Mouse (Mus musculus): ENCODE measurements at regions not wholly inside any gene's neighbourhood (a gene's known extent, or its start where the extent isn't known, plus 50 kb on each side); places are given as distances from the start of the nearest gene placed in this dataset.

DNA sequence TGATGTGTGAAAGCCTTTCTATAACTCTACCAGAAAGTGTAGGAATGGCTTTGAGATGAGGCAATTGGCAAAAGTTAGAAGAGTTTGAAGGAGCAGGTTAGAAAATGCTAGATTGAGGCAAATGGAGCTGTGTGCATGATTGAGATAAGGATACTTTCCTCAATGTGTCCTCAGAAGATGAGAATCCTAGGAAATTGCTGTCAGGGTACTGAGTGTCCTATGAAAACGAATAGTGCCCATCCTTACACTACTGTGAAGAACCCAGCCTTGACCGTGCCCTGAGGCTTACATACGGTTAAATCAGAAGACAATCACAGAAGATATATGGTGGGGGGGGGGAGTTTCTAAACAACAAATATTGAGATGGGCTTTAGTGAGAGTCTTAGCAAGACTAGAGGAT lies 162.8 kb upstream of the Stt3b start:
- Histone ChIP-seq H3K4me2 (ENCODE audit: low read depth) (no peak overlapping the region), H3K79me2 (ENCODE audit: control insufficient read depth, insufficient read depth) (no peaks in the 10 kb centered on the region), H3K27me3 (ENCODE audit: control insufficient read depth, insufficient read depth, insufficient read length) (no peaks in the 10 kb centered on the region), H3ac (ENCODE audit: control insufficient read depth, insufficient read length) (no peak overlapping the region), H3K36me3 (ENCODE audit: control insufficient read depth, insufficient read depth) (no peaks in the 10 kb centered on the region), H3K4me3 (no peak overlapping the region)
- TF ChIP-seq TCF3 (IDR thresholded peaks at IDR 0.05; ENCODE audit: insufficient read length, low read depth) (no peak), E2F4 (IDR thresholded peaks at IDR 0.05; ENCODE audit: insufficient read depth) (no peak), REST (IDR thresholded peaks at IDR 0.05; ENCODE audit: insufficient read depth, insufficient read length) (no peak), TCF12 (IDR thresholded peaks at IDR 0.05; ENCODE audit: insufficient read depth, poor library complexity, severe bottlenecking) (no peak), POLR2A (IDR thresholded peaks at IDR 0.05; ENCODE audit: insufficient read length, low read depth) (no peak), CEBPB (IDR thresholded peaks at IDR 0.05; ENCODE audit: insufficient read depth, poor library complexity, severe bottlenecking) (no peak), MYOD1 (IDR thresholded peaks at IDR 0.05; ENCODE audit: control insufficient read depth in 1 of 3, insufficient read length in 2 of 3, low read depth in 2 of 3) (no peak), USF1 (IDR thresholded peaks at IDR 0.05; ENCODE audit: low read depth) (no peak), MAX (IDR thresholded peaks at IDR 0.05; ENCODE audit: low read depth) (no peak), MYOG (IDR thresholded peaks at IDR 0.05; ENCODE audit: control insufficient read depth in 1 of 3, insufficient read depth in 1 of 3, insufficient read length in 2 of 3, low read depth in 2 of 3) (no peak), SRF (IDR thresholded peaks at IDR 0.05; ENCODE audit: control insufficient read depth, insufficient read length, low read depth) (no peak), POLR2AphosphoS2 (IDR thresholded peaks at IDR 0.05; ENCODE audit: insufficient read length, low read depth) (no peak)

- Histone ChIP-seq H3ac (ENCODE audit: control insufficient read depth, insufficient read length) (no peak overlapping the region), H3K4me2 (ENCODE audit: low read depth) (no peak overlapping the region), H3K27me3 (ENCODE audit: control insufficient read depth, insufficient read depth, insufficient read length) (no peaks in the 10 kb centered on the region), H3K36me3 (ENCODE audit: control insufficient read depth, insufficient read depth) (no peaks in the 10 kb centered on the region), H3K4me3 (no peak overlapping the region), H3K79me2 (ENCODE audit: control insufficient read depth, insufficient read depth) (no peaks in the 10 kb centered on the region)
- TF ChIP-seq USF1 (IDR thresholded peaks at IDR 0.05; ENCODE audit: low read depth), result no peak
- TF ChIP-seq E2F4 (IDR thresholded peaks at IDR 0.05; ENCODE audit: insufficient read depth), result no peak
- no peak for TF ChIP-seq MYOD1 (IDR thresholded peaks at IDR 0.05; ENCODE audit: control insufficient read depth in 1 of 3, insufficient read length in 2 of 3, low read depth in 2 of 3)
Measured at GRCm38 (mm10) chr9:115473847-115474246, 163.6 kb upstream of the Stt3b start.

DNA sequence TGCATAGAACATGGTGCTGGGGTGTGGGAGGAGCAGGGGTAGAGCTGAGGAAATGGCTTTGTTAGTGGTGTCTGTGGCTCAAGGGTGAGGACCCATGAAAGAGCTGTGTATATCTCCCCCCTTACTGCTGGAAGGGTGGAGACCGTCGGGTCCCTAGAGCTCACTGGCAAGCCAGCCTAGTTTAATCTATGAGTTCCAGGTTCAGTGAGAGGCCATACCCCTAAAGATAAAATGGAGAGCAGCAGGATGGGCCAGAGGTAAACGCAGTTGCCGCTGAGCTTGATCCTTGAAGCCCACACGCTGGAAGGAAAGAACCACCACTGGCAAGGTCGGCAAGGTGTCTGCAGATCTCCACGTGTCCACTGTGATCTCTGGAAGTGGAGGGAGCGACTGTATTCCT lies 164.1 kb upstream of the Stt3b start:
- H3K4me3 ChIP-seq, result no peak overlapping the region
- TF ChIP-seq CEBPB (IDR thresholded peaks at IDR 0.05; ENCODE audit: insufficient read depth, poor library complexity, severe bottlenecking) (no peak), POLR2AphosphoS2 (IDR thresholded peaks at IDR 0.05; ENCODE audit: insufficient read length, low read depth) (no peak), POLR2A (IDR thresholded peaks at IDR 0.05; ENCODE audit: insufficient read length, low read depth) (no peak), USF1 (IDR thresholded peaks at IDR 0.05; ENCODE audit: low read depth) (no peak), REST (IDR thresholded peaks at IDR 0.05; ENCODE audit: insufficient read depth, insufficient read length) (no peak), E2F4 (IDR thresholded peaks at IDR 0.05; ENCODE audit: insufficient read depth) (no peak), MYOD1 (IDR thresholded peaks at IDR 0.05; ENCODE audit: control insufficient read depth in 1 of 3, insufficient read length in 2 of 3, low read depth in 2 of 3) (no peak), MYOG (IDR thresholded peaks at IDR 0.05; ENCODE audit: control insufficient read depth in 1 of 3, insufficient read depth in 1 of 3, insufficient read length in 2 of 3, low read depth in 2 of 3) (no peak), SRF (IDR thresholded peaks at IDR 0.05; ENCODE audit: control insufficient read depth, insufficient read length, low read depth) (no peak), TCF12 (IDR thresholded peaks at IDR 0.05; ENCODE audit: insufficient read depth, poor library complexity, severe bottlenecking) (no peak), TCF3 (IDR thresholded peaks at IDR 0.05; ENCODE audit: insufficient read length, low read depth) (no peak), MAX (IDR thresholded peaks at IDR 0.05; ENCODE audit: low read depth) (no peak)
- H3K79me2 ChIP-seq (ENCODE audit: control insufficient read depth, insufficient read depth), result no peaks in the 10 kb centered on the region
- no peaks in the 10 kb centered on the region for H3K27me3 ChIP-seq (ENCODE audit: control insufficient read depth, insufficient read depth, insufficient read length)
- no peak overlapping the region for H3ac ChIP-seq (ENCODE audit: control insufficient read depth, insufficient read length)
- no peaks in the 10 kb centered on the region for H3K36me3 ChIP-seq (ENCODE audit: control insufficient read depth, insufficient read depth)
- H3K4me2 ChIP-seq (ENCODE audit: low read depth), result no peak overlapping the region

DNA sequence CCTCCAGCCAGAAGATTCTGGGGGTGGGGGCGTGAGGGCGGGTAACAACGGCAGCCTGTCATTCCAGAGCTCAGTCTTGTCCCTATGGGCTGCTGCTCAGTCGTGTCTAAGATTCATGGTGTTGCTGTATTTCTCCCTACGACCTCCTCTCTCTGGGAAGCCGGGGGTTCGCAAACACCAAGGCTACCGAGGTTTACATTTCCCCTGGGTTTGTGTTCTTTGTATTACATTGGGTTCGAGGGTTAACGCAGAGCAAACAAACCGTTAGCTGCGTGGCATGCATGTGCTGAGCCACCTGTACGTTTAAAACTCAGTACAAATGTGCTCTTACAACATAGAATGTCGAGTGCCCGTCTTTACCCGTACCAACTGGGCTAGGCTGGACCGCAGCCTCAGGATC lies 166.0 kb upstream of the Stt3b start:
- H3K79me2 ChIP-seq (ENCODE audit: control insufficient read depth, insufficient read depth), result no peaks in the 10 kb centered on the region
- no peaks in the 10 kb centered on the region for H3K27me3 ChIP-seq (ENCODE audit: control insufficient read depth, insufficient read depth, insufficient read length)
- TF ChIP-seq MYOD1 (IDR thresholded peaks at IDR 0.05; ENCODE audit: control insufficient read depth in 1 of 3, insufficient read length in 2 of 3, low read depth in 2 of 3), result no peak
- no peak for TF ChIP-seq USF1 (IDR thresholded peaks at IDR 0.05; ENCODE audit: low read depth)
- no peak for TF ChIP-seq MAX (IDR thresholded peaks at IDR 0.05; ENCODE audit: low read depth)
- no peak for TF ChIP-seq MYOG (IDR thresholded peaks at IDR 0.05; ENCODE audit: control insufficient read depth in 1 of 3, insufficient read depth in 1 of 3, insufficient read length in 2 of 3, low read depth in 2 of 3)
- no peak for TF ChIP-seq TCF12 (IDR thresholded peaks at IDR 0.05; ENCODE audit: insufficient read depth, poor library complexity, severe bottlenecking)
- no peak for TF ChIP-seq SRF (IDR thresholded peaks at IDR 0.05; ENCODE audit: control insufficient read depth, insufficient read length, low read depth)
- no peak for TF ChIP-seq E2F4 (IDR thresholded peaks at IDR 0.05; ENCODE audit: insufficient read depth)
- no peak for TF ChIP-seq POLR2A (IDR thresholded peaks at IDR 0.05; ENCODE audit: insufficient read length, low read depth)
- TF ChIP-seq POLR2AphosphoS2 (IDR thresholded peaks at IDR 0.05; ENCODE audit: insufficient read length, low read depth), result no peak
- TF ChIP-seq TCF3 (IDR thresholded peaks at IDR 0.05; ENCODE audit: insufficient read length, low read depth), result no peak
- no peak for TF ChIP-seq CEBPB (IDR thresholded peaks at IDR 0.05; ENCODE audit: insufficient read depth, poor library complexity, severe bottlenecking)
- no peak for TF ChIP-seq REST (IDR thresholded peaks at IDR 0.05; ENCODE audit: insufficient read depth, insufficient read length)
- H3ac ChIP-seq (ENCODE audit: control insufficient read depth, insufficient read length), result no peak overlapping the region
- no peaks in the 10 kb centered on the region for H3K36me3 ChIP-seq (ENCODE audit: control insufficient read depth, insufficient read depth)
- H3K4me3 ChIP-seq, result no peak overlapping the region
- no peak overlapping the region for H3K4me2 ChIP-seq (ENCODE audit: low read depth)

Measured in myocyte (in vitro differentiated cells).